Comparison of ENCODE assay signal across 8 mouse cellular contexts in the genomic region with DNA sequence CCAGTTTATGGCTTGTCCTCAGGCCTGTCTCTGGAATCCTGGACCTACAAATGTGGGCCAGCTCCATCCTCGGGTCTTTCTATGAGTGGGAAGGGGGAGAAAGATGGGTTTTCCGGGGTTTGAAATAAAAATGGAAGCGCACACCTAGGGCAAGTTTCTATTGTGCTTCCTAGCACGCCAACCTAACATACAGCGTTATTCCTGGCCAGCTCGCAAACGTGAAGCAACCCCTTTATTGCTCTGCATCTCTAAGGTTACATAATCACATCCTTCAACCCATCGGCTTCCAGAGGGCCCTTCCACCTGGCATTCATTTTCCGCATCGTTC. TPM values are rescaled to one million over a fixed set of nuclear protein-coding genes. Genes with fewer than 3 reads are reported as not detected.
DNase-seq lines count a peak whose midpoint lies in the region; ATAC-seq and TF ChIP-seq lines count a peak whose summit lies in the region.

No protein-coding gene starts in this region.

- peaks cover 27% of the 10 kb centered on the region for H3K27me3 ChIP-seq in lung, embryonic 16.5 days (ENCODE audit: control insufficient read depth, insufficient read depth, low read depth, low read length)
- peaks cover 13% of the 10 kb centered on the region for H3K27me3 ChIP-seq in limb, embryonic 14.5 days (ENCODE audit: control insufficient read depth, insufficient read depth, low read length)
- H3K27me3 ChIP-seq in stomach, embryonic 14.5 days (ENCODE audit: control insufficient read depth, insufficient read depth, low read length) = peaks cover 18% of the 10 kb centered on the region

- H3K4me2 ChIP-seq in lung, embryonic 16.5 days (ENCODE audit: low read depth, low read length) = peak overlapping the region; percentile 98
- peak overlapping the region; percentile 99 for H3K4me2 ChIP-seq in limb, embryonic 14.5 days (replicated peaks; ENCODE audit: low read depth, low read length, severe bottlenecking)
- H3K4me2 ChIP-seq in stomach, embryonic 14.5 days (replicated peaks; ENCODE audit: low read depth, low read length) = peak overlapping the region; percentile 98

- H3K9me3 ChIP-seq in lung, embryonic 16.5 days (ENCODE audit: control insufficient read depth, low read length) = no peaks in the 10 kb centered on the region
- H3K9me3 ChIP-seq in limb, embryonic 14.5 days (ENCODE audit: control insufficient read depth, low read length) = no peaks in the 10 kb centered on the region
- no peaks in the 10 kb centered on the region for H3K9me3 ChIP-seq in stomach, embryonic 14.5 days (ENCODE audit: control insufficient read depth, low read depth, low read length)

- peaks cover 11% of the 10 kb centered on the region; the same call in 1 of the 2 replicates for H3K4me1 ChIP-seq in lung, embryonic 16.5 days (replicated peaks; ENCODE audit: control insufficient read depth, insufficient read depth, low read length)
- H3K4me1 ChIP-seq in limb, embryonic 14.5 days (ENCODE audit: control insufficient read depth, insufficient read depth, low read length) = peaks cover 14% of the 10 kb centered on the region
- H3K4me1 ChIP-seq in stomach, embryonic 14.5 days (ENCODE audit: control insufficient read depth, insufficient read depth, low read length) = peaks cover 6% of the 10 kb centered on the region; the same call in 1 of the 2 replicates

- no peaks in the 10 kb centered on the region for H3K36me3 ChIP-seq in lung, embryonic 16.5 days (ENCODE audit: control insufficient read depth, insufficient read depth, low read length)
- no peaks in the 10 kb centered on the region for H3K36me3 ChIP-seq in limb, embryonic 14.5 days (ENCODE audit: control insufficient read depth, insufficient read depth, low read length)
- H3K36me3 ChIP-seq in stomach, embryonic 14.5 days (ENCODE audit: control insufficient read depth, insufficient read depth, low read length) = no peaks in the 10 kb centered on the region

- H3K27ac ChIP-seq in lung, embryonic 16.5 days (ENCODE audit: low read length) = no peak overlapping the region
- H3K27ac ChIP-seq in limb, embryonic 14.5 days (replicated peaks; ENCODE audit: low read depth, low read length) = no peak overlapping the region
- H3K27ac ChIP-seq in stomach, embryonic 14.5 days (ENCODE audit: low read length) = no peak overlapping the region

- no peak for TF ChIP-seq POLR2A in limb, embryonic 14.5 days (IDR thresholded peaks at IDR 0.05; ENCODE audit: borderline replicate concordance, extremely low read depth, insufficient read depth, insufficient read length)

- peak overlapping the region; percentile 63; the same call in 1 of the 2 replicates for H3K9ac ChIP-seq in lung, embryonic 16.5 days (ENCODE audit: low read length)
- H3K9ac ChIP-seq in limb, embryonic 14.5 days (ENCODE audit: low read depth, low read length, severe bottlenecking) = no peak overlapping the region; the same call in 1 of the 2 replicates
- no peak overlapping the region for H3K9ac ChIP-seq in stomach, embryonic 14.5 days (replicated peaks; ENCODE audit: low read depth, low read length)

- 0 out of 2 replicates have a peak, but pooled peaks have one; percentile 15 for ATAC-seq in cerebellum, adult (ENCODE audit: insufficient number of reproducible peaks, low FRiP score, low TSS enrichment)
- ATAC-seq in lung, embryonic 16.5 days (ENCODE audit: low read depth) = no peak
- no peak for ATAC-seq in limb, embryonic 14.5 days (ENCODE audit: low FRiP score, low read depth)
- no peak for ATAC-seq in stomach, embryonic 14.5 days (ENCODE audit: insufficient number of reproducible peaks, insufficient read depth, low FRiP score, low read depth)

- WGBS in lung, embryonic 16.5 days = 15% methylated on average over 10 of the region's 10 CpGs
- 8% methylated on average over 10 of the region's 10 CpGs for WGBS in limb, embryonic 14.5 days
- 21% methylated on average over 10 of the region's 10 CpGs for WGBS in stomach, embryonic 14.5 days

- H3K4me3 ChIP-seq in lung, embryonic 16.5 days (ENCODE audit: low read length) = peak overlapping the region; percentile 62
- H3K4me3 ChIP-seq in limb, embryonic 14.5 days (replicated peaks; ENCODE audit: low read length) = peak overlapping the region; percentile 57
- peak overlapping the region; percentile 53 for H3K4me3 ChIP-seq in stomach, embryonic 14.5 days (ENCODE audit: low read depth, low read length)

- DNase-seq in cerebellum, adult 9-10 months = no peak
- no peak for DNase-seq in lung, postnatal 10 days
- DNase-seq in limb, embryonic 14.5 days (ENCODE audit: low spot score) = no peak
- DNase-seq in frontal cortex, postnatal 14 days (ENCODE audit: low spot score in 2 of 2) = no peak
- no peak for DNase-seq in layer of hippocampus, adult 9-10 months (ENCODE audit: low spot score)

RNA-seq across cellular contexts. Expression of a gene that starts 0.5 kb away (rescaled TPM):
- 0.30 and 0.38 TPM in 2 replicates for polyA plus RNA-seq in lung, embryonic 16.5 days (2015; fragmentation: Nextera tagmentation; extraction: Ambion mirVana)
- 1.1 and 1.4 TPM in 2 replicates for polyA plus RNA-seq in limb, embryonic 14.5 days (2012; rRNA removed)
- polyA plus RNA-seq in limb, embryonic 14.5 days (2014; fragmentation: Nextera tagmentation; extraction: Ambion mirVana) = 0.98 and 1.1 TPM in 2 replicates
- polyA plus RNA-seq in stomach, embryonic 14.5 days (2014; fragmentation: Nextera tagmentation; extraction: Ambion mirVana) = 2.2 and 2.3 TPM in 2 replicates

RNA-seq across cellular contexts. Expression of a gene that starts 14.8 kb away (rescaled TPM):
- 35.4 and 42.8 TPM in 2 replicates for polyA plus RNA-seq in lung, embryonic 16.5 days (2015; fragmentation: Nextera tagmentation; extraction: Ambion mirVana)
- polyA plus RNA-seq in limb, embryonic 14.5 days (2012; rRNA removed) = 103 and 140 TPM in 2 replicates
- 58.1 and 58.8 TPM in 2 replicates for polyA plus RNA-seq in limb, embryonic 14.5 days (2014; fragmentation: Nextera tagmentation; extraction: Ambion mirVana)
- polyA plus RNA-seq in stomach, embryonic 14.5 days (2014; fragmentation: Nextera tagmentation; extraction: Ambion mirVana) = 59.9 and 60.2 TPM in 2 replicates

RNA-seq across cellular contexts. Expression of a gene that starts 54.3 kb away (rescaled TPM):
- polyA plus RNA-seq in lung, embryonic 16.5 days (2015; fragmentation: Nextera tagmentation; extraction: Ambion mirVana) = 37.0 and 39.2 TPM in 2 replicates
- 28.3 and 32.2 TPM in 2 replicates for polyA plus RNA-seq in limb, embryonic 14.5 days (2012; rRNA removed)
- polyA plus RNA-seq in limb, embryonic 14.5 days (2014; fragmentation: Nextera tagmentation; extraction: Ambion mirVana) = 30.0 and 32.8 TPM in 2 replicates
- 38.6 and 45.7 TPM in 2 replicates for polyA plus RNA-seq in stomach, embryonic 14.5 days (2014; fragmentation: Nextera tagmentation; extraction: Ambion mirVana)
